Mouse (Mus musculus) A20 (cell line): ENCODE data around the gene Smok3c.

Experiments used
- DNase-seq: peaks from one replicate; pipeline ENCODE4 v3.0.0-alpha.2; 2011; ENCODE audit warnings: low read depth, low spot score

The Smok3c gene

DNA sequence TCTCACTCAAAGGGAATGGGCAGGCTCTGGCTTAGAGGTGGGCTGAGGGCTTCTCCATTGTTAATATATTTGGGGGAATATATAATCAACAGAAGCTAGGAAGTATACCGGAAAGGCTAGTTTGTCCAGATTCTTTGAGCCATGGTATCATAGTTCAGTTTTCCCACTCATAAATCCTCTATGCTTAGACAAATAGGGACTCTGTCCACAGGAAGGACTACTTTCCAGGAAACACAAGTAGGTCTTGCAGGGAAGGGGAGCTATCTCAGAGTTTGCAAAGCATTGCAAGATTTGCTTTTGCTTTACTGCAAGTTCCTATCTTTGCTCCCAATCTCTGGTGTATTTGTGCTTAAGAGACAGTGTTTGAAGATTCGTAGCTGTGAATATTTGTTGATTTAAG lies 52.0 kb downstream of the Smok3c start:
- no peak for DNase-seq

DNA sequence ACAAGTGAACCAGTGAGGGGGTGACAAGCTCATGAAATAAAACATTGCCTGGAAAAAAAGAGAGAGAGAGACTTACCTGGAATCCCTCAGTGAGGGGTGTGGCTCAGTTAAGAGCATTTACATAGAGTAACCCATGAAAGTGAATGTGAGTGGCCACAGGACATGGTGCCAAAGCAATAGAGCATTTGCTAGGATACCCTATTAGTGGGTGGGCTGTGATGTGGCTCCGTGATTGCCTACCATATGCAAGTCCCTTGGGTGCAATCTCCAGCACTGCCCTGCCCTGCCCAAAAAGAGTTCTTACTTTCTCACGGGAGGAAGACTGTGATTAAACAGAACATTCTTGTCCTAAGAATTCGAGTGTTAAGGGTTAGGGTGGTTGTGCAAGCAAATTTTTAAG lies 54.1 kb downstream of the Smok3c start:
- no peak for DNase-seq

DNA sequence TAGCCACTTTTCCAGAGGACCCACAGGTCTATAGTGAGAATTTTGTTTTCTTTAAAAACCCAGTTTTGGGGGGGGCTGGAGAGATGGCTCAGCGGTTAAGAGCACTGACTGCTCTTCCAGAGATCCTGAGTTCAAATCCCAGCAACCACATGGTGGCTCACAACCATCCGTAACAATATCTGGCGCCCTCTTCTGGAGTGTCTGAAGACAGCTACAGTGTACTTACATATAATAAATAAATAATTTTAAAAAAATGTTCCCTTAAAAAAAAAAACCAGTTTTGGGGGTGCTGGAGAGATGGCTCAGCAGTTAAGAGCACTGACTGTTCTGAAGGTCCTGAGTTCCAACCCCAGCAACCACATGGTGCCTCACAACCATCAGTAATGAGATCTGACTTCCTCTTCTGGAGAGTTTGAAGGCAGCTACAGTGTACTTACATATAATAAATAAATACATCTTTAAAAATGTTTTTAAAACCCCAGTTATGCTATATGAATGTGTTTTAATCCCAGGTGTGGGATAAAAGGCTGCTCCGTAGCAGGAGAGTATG lies 56.9 kb downstream of the Smok3c start:
- peak; percentile 10 for DNase-seq
